Mouse (Mus musculus): ENCODE data around the gene Slc43a3.

DNA sequence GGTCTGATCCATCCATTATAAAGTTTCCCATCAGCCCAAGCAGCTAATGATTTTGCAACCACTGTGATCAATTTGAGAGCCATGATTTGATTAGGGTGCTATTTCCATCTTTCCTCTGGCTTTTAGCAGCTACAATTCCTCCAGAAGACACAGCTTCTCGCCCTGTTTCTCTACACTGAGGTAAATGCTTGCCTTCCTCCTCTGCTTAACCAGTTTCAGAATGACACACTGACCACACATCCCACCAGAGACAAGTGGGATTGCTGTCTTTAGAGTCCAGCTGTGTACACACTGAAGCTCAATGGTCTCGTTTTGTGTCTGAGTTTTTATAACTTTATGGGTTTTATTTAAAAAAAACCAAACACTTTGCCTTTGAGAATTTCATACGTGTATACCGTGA lies 16.3 kb downstream of the Slc43a3 start:
- no peak for TF ChIP-seq HCFC1 (IDR thresholded peaks at IDR 0.05; ENCODE audit: borderline replicate concordance, insufficient read depth, low read length)
- TF ChIP-seq ZC3H11A (IDR thresholded peaks at IDR 0.05; ENCODE audit: borderline replicate concordance, low read depth, low read length), result no peak
- no peak for TF ChIP-seq MAFK (IDR thresholded peaks at IDR 0.05; ENCODE audit: insufficient read depth, low read depth, low read length)
- TF ChIP-seq CHD2 (IDR thresholded peaks at IDR 0.05; ENCODE audit: low read depth, low read length), result no peak
- TF ChIP-seq ZNF384 (IDR thresholded peaks at IDR 0.05; ENCODE audit: low read depth, low read length), result no peak

All from ES-E14 (cell line).